Mouse (Mus musculus): ENCODE measurements around the gene Pgr. TPM values are rescaled to one million over a fixed set of nuclear protein-coding genes. Genes with fewer than 3 reads are reported as not detected.

Pgr gene
- 10 to 100 TPM; 20.9 to 21.7 TPM for total RNA-seq (2021)
- long read RNA-seq, experiment 1, full-length matches to known transcripts, result 5 of 6 reads
- long read RNA-seq, experiment 1, partial matches to known transcripts, result 0 of 6 reads
- long read RNA-seq, experiment 1, other reads (novel, unspliced or antisense), result 1 of 6 reads
- long read RNA-seq, experiment 2, full-length matches to known transcripts, result 2 of 6 reads
- long read RNA-seq, experiment 2, partial matches to known transcripts, result 0 of 6 reads
- long read RNA-seq, experiment 2, other reads (novel, unspliced or antisense), result 4 of 6 reads

- DNase-seq (ENCODE audit: extremely low spot score in 1 of 2, low spot score in 2 of 2), result peak; percentile 27 to 32
- intact Hi-C loops (cut with DNase I), result no loop called here
- Histone ChIP-seq H3K4me3 (peak within 1 kb of the TSS; percentile 83), H3K27ac (peak within 1 kb of the TSS; percentile 95; the same call in 1 of the 2 replicates)
- no peak for TF ChIP-seq CTCF (IDR thresholded peaks at IDR 0.05)
Observed at GRCm38 (mm10) chr9:8899616-8900202, at the start of gene Pgr. Pgr (plus strand) TSS chr9:8899833.

- Histone ChIP-seq H3K4me3 (no peak overlapping the region), H3K27ac (no peak overlapping the region)
- intact Hi-C loops (cut with DNase I), result no loop called here
- TF ChIP-seq CTCF (IDR thresholded peaks at IDR 0.05), result no peak
- DNase-seq (ENCODE audit: extremely low spot score in 1 of 2, low spot score in 2 of 2), result no peak
Observed at GRCm38 (mm10) chr9:8857455-8857854, 42.2 kb upstream of the Pgr start.

DNA sequence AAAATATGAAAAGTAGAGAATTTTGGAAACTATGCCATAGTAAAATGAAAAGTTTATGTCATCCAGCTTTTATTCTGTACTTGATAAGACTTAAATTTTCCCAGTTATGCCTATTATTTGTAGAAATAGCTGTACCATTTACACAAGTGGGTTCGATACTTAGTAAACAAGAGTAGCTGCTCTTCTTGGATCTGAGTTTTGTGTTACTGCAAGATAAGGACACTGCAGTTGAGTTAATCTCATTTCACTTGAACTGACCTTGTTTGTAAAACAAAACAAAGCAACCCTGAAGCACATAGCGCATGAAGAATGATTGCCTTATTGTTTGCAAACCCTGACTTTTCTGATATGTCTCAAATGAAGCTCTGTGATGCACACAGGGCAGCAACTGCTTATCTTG, 31.1 kb upstream of the Pgr start:
- intact Hi-C loops (cut with DNase I), result no loop called here
- no peak for TF ChIP-seq CTCF (IDR thresholded peaks at IDR 0.05)
- no peak for DNase-seq (ENCODE audit: extremely low spot score in 1 of 2, low spot score in 2 of 2)
- Histone ChIP-seq H3K4me3 (no peak overlapping the region), H3K27ac (no peak overlapping the region)

GRCm38 (mm10) chr9:8895205-8895604, 4.4 kb upstream of the Pgr start:
- no peak overlapping the region for H3K27ac ChIP-seq
- TF ChIP-seq CTCF (IDR thresholded peaks at IDR 0.05), result no peak
- no peak overlapping the region for H3K4me3 ChIP-seq
- DNase-seq (ENCODE audit: extremely low spot score in 1 of 2, low spot score in 2 of 2), result no peak
- intact Hi-C loops (cut with DNase I), result no loop called here

- intact Hi-C loops (cut with DNase I), result loop anchor here (1.0 kb wide), 1 partner anchor 27 kb away; no protein-coding TSS in a partner anchor
- peak overlapping the region; percentile 83 for H3K4me3 ChIP-seq
- H3K27ac ChIP-seq, result peak overlapping the region; percentile 95
- no peak for TF ChIP-seq CTCF (IDR thresholded peaks at IDR 0.05)
- DNase-seq (ENCODE audit: extremely low spot score in 1 of 2, low spot score in 2 of 2), result peak; percentile 17 to 23
Observed at GRCm38 (mm10) chr9:8900203-8901012, 775 bp downstream of the Pgr start.

- peak; percentile 28 to 44 for DNase-seq (ENCODE audit: extremely low spot score in 1 of 2, low spot score in 2 of 2)
- intact Hi-C loops (cut with DNase I), result loop anchor here (1.0 kb wide), 1 partner anchor 26 kb away; no protein-coding TSS in a partner anchor
- Histone ChIP-seq H3K27ac (peak overlapping the region; percentile 95), H3K4me3 (peak overlapping the region; percentile 83)
- no peak for TF ChIP-seq CTCF (IDR thresholded peaks at IDR 0.05)
Observed at GRCm38 (mm10) chr9:8901013-8901646, 1.5 kb downstream of the Pgr start.

DNA sequence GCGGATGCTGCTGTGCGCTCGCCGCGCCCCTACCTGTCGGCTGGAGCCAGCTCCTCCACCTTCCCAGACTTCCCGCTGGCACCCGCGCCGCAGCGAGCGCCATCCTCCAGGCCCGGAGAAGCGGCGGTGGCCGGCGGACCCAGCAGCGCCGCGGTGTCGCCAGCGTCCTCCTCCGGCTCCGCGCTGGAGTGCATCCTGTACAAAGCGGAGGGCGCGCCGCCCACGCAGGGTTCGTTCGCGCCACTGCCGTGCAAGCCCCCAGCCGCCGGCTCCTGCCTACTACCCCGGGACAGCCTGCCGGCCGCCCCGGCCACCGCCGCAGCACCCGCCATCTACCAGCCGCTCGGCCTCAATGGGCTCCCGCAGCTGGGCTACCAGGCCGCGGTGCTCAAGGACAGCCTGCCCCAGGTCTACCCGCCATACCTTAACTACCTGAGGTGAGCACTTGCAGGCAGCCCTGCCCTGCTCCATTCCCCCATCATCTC, 2.1 kb downstream of the Pgr start:
- DNase-seq (ENCODE audit: extremely low spot score in 1 of 2, low spot score in 2 of 2), result peak; percentile 67 to 69

GRCm38 (mm10) chr9:8902277-8902676, 2.6 kb downstream of the Pgr start:
- Histone ChIP-seq H3K27ac (peak overlapping the region; percentile 95), H3K4me3 (peak overlapping the region; percentile 83)
- peak in 1 of 2 experiments; percentile 12 for DNase-seq (ENCODE audit: extremely low spot score in 1 of 2, low spot score in 2 of 2)
- intact Hi-C loops (cut with DNase I), result no loop called here
- TF ChIP-seq CTCF (IDR thresholded peaks at IDR 0.05), result no peak

More for the DNA sequence above, 2.1 kb downstream of the Pgr start:
- no peak; the same call in 1 of the 2 replicates for TF ChIP-seq CTCF (IDR thresholded peaks at IDR 0.05)
- intact Hi-C loops (cut with DNase I), result loop anchor here (1.0 kb wide), 1 partner anchor 26 kb away; no protein-coding TSS in a partner anchor
- Histone ChIP-seq H3K4me3 (peak overlapping the region; percentile 83), H3K27ac (peak overlapping the region; percentile 95)

- peak overlapping the region; percentile 70; the same call in 1 of the 2 replicates for H3K27ac ChIP-seq
- TF ChIP-seq CTCF (IDR thresholded peaks at IDR 0.05), result no peak
- no peak for DNase-seq (ENCODE audit: extremely low spot score in 1 of 2, low spot score in 2 of 2)
- intact Hi-C loops (cut with DNase I), result loop anchor here (1.0 to 10.0 kb wide), 2 partner anchors 26 to 177 kb away; no protein-coding TSS in a partner anchor
- H3K4me3 ChIP-seq, result no peak overlapping the region
Observed at GRCm38 (mm10) chr9:8927561-8927960, 27.9 kb downstream of the Pgr start.

GRCm38 (mm10) chr9:8937753-8938152, 38.1 kb downstream of the Pgr start:
- Histone ChIP-seq H3K4me3 (no peak overlapping the region), H3K27ac (no peak overlapping the region)
- no peak for TF ChIP-seq CTCF (IDR thresholded peaks at IDR 0.05)
- intact Hi-C loops (cut with DNase I), result no loop called here
- no peak for DNase-seq (ENCODE audit: extremely low spot score in 1 of 2, low spot score in 2 of 2)

DNA sequence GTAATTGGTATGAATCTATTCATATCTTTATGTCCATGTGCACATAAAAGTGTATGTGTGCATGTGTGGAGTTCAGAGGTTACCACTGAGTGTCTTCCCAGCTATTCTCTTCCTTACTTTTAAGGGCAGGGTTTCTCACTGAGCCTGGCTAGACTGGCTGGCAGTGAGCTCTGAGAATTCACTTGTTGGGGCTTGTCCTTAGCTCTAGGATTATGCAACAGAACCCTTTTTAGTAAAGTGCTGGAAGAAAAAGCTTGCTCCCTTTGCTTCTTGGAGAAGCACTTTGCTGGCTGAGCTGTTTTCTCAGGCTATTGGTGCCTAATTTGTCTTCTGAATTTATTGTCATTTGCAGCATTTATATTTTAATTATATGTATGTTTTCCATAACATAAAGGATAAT, 53.7 kb downstream of the Pgr start:
- no peak for TF ChIP-seq CTCF (IDR thresholded peaks at IDR 0.05)
- intact Hi-C loops (cut with DNase I), result no loop called here
- DNase-seq (ENCODE audit: extremely low spot score in 1 of 2, low spot score in 2 of 2), result no peak
- H3K27ac ChIP-seq, result no peak overlapping the region
- H3K4me3 ChIP-seq, result no peak overlapping the region
